Mouse (Mus musculus) heart, embryonic 16.5 days (tissue): ENCODE data around the gene Chek1. TPM values are rescaled to one million over a fixed set of nuclear protein-coding genes. Genes with fewer than 3 reads are reported as not detected.

ENCODE experiments used
- ATAC-seq: fragments of 200-750 bp; cut with Nextera tagmentation; replicated peaks from 2 replicates; pipeline ENCODE4 v1.8.0; 2017; ENCODE audit warnings: moderate number of reproducible peaks; ENCODE audit not compliant: insufficient read depth, low FRiP score; ENCODE audit errors: extremely low read depth
- H3K27ac ChIP-seq: fragments of 300-500 bp; sonication (generic); 2 replicates; pipeline ENCODE4 v1.5.1; 2014; ENCODE audit warnings: mild to moderate bottlenecking, low read length, control low read depth, moderate library complexity
- H3K27me3 ChIP-seq: fragments of 300-500 bp; sonication (generic); 2 replicates; pipeline ENCODE4 v1.6.1; 2014; ENCODE audit warnings: low read length, mixed read lengths; ENCODE audit not compliant: control insufficient read depth, insufficient read depth
- H3K36me3 ChIP-seq: fragments of 300-500 bp; sonication (generic); 2 replicates; pipeline ENCODE4 v1.6.1; 2014; ENCODE audit not compliant: control insufficient read depth, insufficient read depth
- H3K4me1 ChIP-seq: fragments of 300-500 bp; sonication (generic); 2 replicates; pipeline ENCODE4 v1.6.1; 2014; ENCODE audit warnings: low read length, mixed read lengths; ENCODE audit not compliant: control insufficient read depth, insufficient read depth
- H3K4me2 ChIP-seq: fragments of 300-500 bp; sonication (generic); 2 replicates; pipeline ENCODE4 v1.6.1; 2014; ENCODE audit warnings: low read depth, mild to moderate bottlenecking, control low read depth, low read length
- H3K4me3 ChIP-seq: fragments of 300-500 bp; sonication (generic); 2 replicates; pipeline ENCODE4 v1.5.1; 2014; ENCODE audit warnings: mild to moderate bottlenecking, control low read depth, low read length
- H3K9ac ChIP-seq: fragments of 300-500 bp; sonication (generic); 2 replicates; pipeline ENCODE4 v1.6.1; 2014; ENCODE audit warnings: low read length, control low read depth
- H3K9me3 ChIP-seq: fragments of 300-500 bp; sonication (generic); replicated peaks from 2 replicates; pipeline ENCODE4 v1.6.1; 2016; ENCODE audit warnings: low read length; ENCODE audit not compliant: control insufficient read depth
- WGBS: fragments of 180-500 bp; shearing (Covaris S2); extraction: QIAGEN DNeasy Blood & Tissue Kit; methylation state at CpG from one replicate; pipeline ENCODE4 v1.1.7; 2014; 5-methylcytosine and 5-hydroxymethylcytosine counted together
- polyA plus RNA-seq: library from polyadenylated mRNA; unstranded; fragments of >200 nt; fragmentation: Nextera tagmentation; extraction: Ambion mirVana; gene quantifications from 2 replicates; pipeline ENCODE4 v1.2.1, GENCODE M21; 2015

Gene Chek1
- polyA plus RNA-seq, 1 experiment from 2014 or later: 23.5 TPM

DNA sequence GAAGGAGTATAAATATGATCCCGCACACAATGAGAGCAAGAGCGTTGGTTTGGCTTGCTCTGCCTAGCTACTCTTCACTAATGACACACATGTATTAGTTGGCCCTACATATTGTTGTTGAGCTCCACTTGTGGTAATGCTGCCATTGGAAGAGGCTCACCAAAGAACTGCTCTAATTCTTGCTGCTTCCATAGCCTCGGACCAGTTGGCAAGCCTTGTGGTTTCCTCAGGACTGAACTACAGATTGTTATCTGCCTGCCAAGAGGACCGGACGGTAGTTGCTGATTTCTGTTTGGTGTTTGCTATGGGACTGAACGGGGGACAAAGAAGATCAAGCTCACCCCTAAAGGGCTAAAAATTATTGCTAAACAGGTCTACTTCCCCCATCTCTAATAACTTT, 19.6 kb downstream of the Chek1 start:
- H3K4me2 ChIP-seq: no peak overlapping the region
- H3K27me3 ChIP-seq: no peaks in the 10 kb centered on the region
- H3K36me3 ChIP-seq: peaks cover 12% of the 10 kb centered on the region; the same call in 1 of the 2 replicates
- H3K4me3 ChIP-seq: no peak overlapping the region
- H3K9ac ChIP-seq: no peak overlapping the region
- 84% methylated on average over 6 of the region's 6 CpGs for WGBS
- H3K4me1 ChIP-seq: peaks cover 7% of the 10 kb centered on the region; the same call in 1 of the 2 replicates
- H3K27ac ChIP-seq: no peak overlapping the region
- no peaks in the 10 kb centered on the region for H3K9me3 ChIP-seq
- no peak for ATAC-seq

- no peak overlapping the region for H3K9ac ChIP-seq
- peak overlapping the region; percentile 76 for H3K27ac ChIP-seq
- H3K4me1 ChIP-seq: peaks cover 7% of the 10 kb centered on the region; the same call in 1 of the 2 replicates
- peak; percentile 83 for ATAC-seq
- H3K4me3 ChIP-seq: no peak overlapping the region
- no peaks in the 10 kb centered on the region for H3K27me3 ChIP-seq
- H3K4me2 ChIP-seq: peak overlapping the region; percentile 14; the same call in 1 of the 2 replicates
- peaks cover 7% of the 10 kb centered on the region; the same call in 1 of the 2 replicates for H3K36me3 ChIP-seq
- H3K9me3 ChIP-seq: no peaks in the 10 kb centered on the region
- 55% methylated on average over 3 of the region's 3 CpGs for WGBS
Observed at GRCm38 (mm10) chr9:36705923-36706322, 20.9 kb downstream of the Chek1 start.

- no peak overlapping the region for H3K27ac ChIP-seq
- ATAC-seq: no peak
- no peaks in the 10 kb centered on the region for H3K36me3 ChIP-seq
- H3K27me3 ChIP-seq: no peaks in the 10 kb centered on the region
- no peak overlapping the region for H3K9ac ChIP-seq
- H3K9me3 ChIP-seq: no peaks in the 10 kb centered on the region
- H3K4me1 ChIP-seq: 0 out of 2 replicates have a peak, but pooled peaks cover 2% of the 10 kb centered on the region
- WGBS: 84% methylated on average over 10 of the region's 10 CpGs
- no peak overlapping the region for H3K4me3 ChIP-seq
- H3K4me2 ChIP-seq: no peak overlapping the region
Observed at GRCm38 (mm10) chr9:36694276-36694675, 32.6 kb downstream of the Chek1 start.

GRCm38 (mm10) chr9:36692920-36693319, 33.9 kb downstream of the Chek1 start, which contains the start of gene Acrv1:
Gene Acrv1 (plus strand): TSS chr9:36693220.
- no peaks in the 10 kb centered on the region for H3K9me3 ChIP-seq
- 50% methylated on average over 1 of the region's 1 CpGs for WGBS

GRCm38 (mm10) chr9:36687329-36687728, 39.5 kb downstream of the Chek1 start:
- Histone ChIP-seq H3K36me3 (no peaks in the 10 kb centered on the region), H3K9me3 (no peaks in the 10 kb centered on the region), H3K4me3 (no peak overlapping the region), H3K27ac (no peak overlapping the region), H3K9ac (no peak overlapping the region), H3K4me2 (no peak overlapping the region), H3K4me1 (no peaks in the 10 kb centered on the region), H3K27me3 (no peaks in the 10 kb centered on the region)
- ATAC-seq: no peak

More at GRCm38 (mm10) chr9:36692920-36693319, 33.9 kb downstream of the Chek1 start, which contains the start of gene Acrv1:
- Histone ChIP-seq H3K4me1 (no peaks in the 10 kb centered on the region), H3K27ac (no peak within 1 kb of the TSS), H3K4me2 (no peak within 1 kb of the TSS), H3K9ac (no peak within 1 kb of the TSS), H3K36me3 (no peaks in the 10 kb centered on the region), H3K27me3 (no peaks in the 10 kb centered on the region), H3K4me3 (no peak within 1 kb of the TSS)
- ATAC-seq: no peak

GRCm38 (mm10) chr9:36681424-36681823, 45.4 kb downstream of the Chek1 start:
- Histone ChIP-seq H3K9ac (no peak overlapping the region), H3K9me3 (no peaks in the 10 kb centered on the region), H3K4me3 (no peak overlapping the region), H3K27ac (no peak overlapping the region), H3K4me1 (no peaks in the 10 kb centered on the region), H3K36me3 (no peaks in the 10 kb centered on the region), H3K27me3 (no peaks in the 10 kb centered on the region), H3K4me2 (no peak overlapping the region)
- WGBS: 61% methylated on average over 2 of the region's 2 CpGs
- ATAC-seq: no peak

Other genes with a start within 250 kb of the Chek1 start
- not detected in 2 replicates for gene Gm5615, start 185.1 kb downstream of the Chek1 start, polyA plus RNA-seq
- not detected in 2 replicates for gene Gm17689, start 144.4 kb downstream of the Chek1 start, polyA plus RNA-seq
- not detected in 2 replicates for gene A630095E13Rik, start 83.7 kb downstream of the Chek1 start, polyA plus RNA-seq
- not detected in 2 replicates for gene Acrv1, start 33.8 kb downstream of the Chek1 start, polyA plus RNA-seq
- 123 and 127 TPM in 2 replicates for gene Stt3a, start 40.6 kb upstream of the Chek1 start, polyA plus RNA-seq
- 75.7 and 79.4 TPM in 2 replicates for gene Ei24, start 70.3 kb upstream of the Chek1 start, polyA plus RNA-seq
- gene Fez1, start 94.8 kb upstream of the Chek1 start, polyA plus RNA-seq: 2.1 and 2.5 TPM in 2 replicates